Mouse (Mus musculus): ENCODE measurements around the gene Dapp1. TPM values are rescaled to one million over a fixed set of nuclear protein-coding genes. Genes with fewer than 3 reads are reported as not detected.
"Not testable (repeated sequence)": the region's sequence is repeated elsewhere in the genome, so short reads cannot be mapped to it uniquely, and the experiment has no call there.

Gene Dapp1
- total RNA-seq, 2 experiments from 2014 or later: 2.9 to 4.5 TPM

DNA sequence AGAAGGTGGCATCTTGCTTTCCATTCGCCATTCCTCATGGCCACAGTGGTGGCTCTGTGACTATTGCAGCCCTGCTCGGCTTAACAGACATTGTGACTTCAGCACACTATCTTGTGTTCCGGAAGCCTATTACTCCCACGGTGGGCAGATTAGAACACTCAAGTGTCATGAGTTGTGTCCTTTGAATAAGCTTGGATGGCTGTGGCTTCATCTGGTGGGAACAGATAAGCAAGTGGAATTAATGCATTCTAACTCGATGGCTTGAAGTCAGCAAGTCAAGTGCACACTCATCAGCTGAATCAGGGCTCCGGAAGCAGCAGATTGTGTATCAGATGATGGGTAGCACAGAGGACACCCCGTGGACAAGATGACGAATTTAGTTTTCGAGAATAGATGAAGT, 23.5 kb downstream of the Dapp1 start:
- no peak for DNase-seq (ENCODE audit: low spot score in 2 of 2)

DNA sequence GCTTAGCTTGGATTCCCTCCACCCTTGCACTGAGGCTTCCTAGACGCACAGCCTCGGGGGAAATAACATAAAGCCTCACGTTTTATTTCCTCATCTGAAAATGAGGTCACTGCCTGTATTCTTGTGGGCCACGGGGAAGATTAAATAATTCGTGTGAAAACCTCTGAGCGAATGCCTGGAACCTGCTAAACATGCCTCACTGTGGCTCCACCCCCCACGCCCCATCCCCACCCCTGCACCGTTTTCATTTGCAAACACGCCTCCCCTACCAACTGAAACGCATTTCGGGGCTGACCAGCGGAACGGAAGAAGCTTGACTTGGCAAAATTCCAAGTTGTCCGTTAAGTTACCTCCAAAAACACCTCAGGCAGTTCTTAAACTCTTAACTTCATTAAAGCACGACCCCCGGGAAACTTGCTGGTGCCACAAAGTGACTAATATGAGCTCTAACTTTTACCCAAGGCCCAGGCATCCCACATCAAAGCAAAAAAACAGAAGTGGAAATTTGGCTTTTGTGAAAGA, 25.7 kb downstream of the Dapp1 start:
- DNase-seq (ENCODE audit: low spot score in 2 of 2): no peak

DNA sequence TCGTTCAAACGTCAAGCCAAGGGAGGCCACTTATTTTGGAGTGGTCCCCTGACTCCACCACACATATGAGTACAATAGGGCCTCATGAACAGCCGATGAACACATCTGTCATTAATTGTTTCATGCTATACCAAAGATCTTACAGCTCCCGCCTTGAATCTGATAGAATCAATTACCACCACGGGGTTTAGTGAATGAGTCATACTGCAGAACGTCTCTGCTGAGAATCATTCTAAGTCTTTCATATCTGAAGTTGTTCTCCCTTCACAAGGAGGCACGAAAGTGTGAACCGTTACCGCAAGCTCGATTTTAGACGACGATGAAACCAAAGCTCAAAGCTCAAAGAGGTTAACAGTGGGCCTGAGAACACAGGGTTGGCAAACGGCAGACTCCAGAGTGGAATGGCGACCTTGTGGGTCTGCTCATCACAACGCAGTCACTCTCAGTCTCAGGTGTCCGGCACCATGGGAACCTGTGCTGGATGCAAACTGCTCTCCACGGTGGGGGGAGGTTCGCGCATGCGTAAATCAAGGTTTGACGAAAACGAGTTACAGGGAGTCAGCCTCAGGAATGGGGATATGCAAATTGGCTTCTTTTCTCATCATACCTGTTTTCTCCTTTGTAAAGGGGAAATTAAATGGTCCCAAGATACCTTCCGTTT, 27.0 kb downstream of the Dapp1 start:
- no peak for DNase-seq (ENCODE audit: low spot score in 2 of 2)

DNA sequence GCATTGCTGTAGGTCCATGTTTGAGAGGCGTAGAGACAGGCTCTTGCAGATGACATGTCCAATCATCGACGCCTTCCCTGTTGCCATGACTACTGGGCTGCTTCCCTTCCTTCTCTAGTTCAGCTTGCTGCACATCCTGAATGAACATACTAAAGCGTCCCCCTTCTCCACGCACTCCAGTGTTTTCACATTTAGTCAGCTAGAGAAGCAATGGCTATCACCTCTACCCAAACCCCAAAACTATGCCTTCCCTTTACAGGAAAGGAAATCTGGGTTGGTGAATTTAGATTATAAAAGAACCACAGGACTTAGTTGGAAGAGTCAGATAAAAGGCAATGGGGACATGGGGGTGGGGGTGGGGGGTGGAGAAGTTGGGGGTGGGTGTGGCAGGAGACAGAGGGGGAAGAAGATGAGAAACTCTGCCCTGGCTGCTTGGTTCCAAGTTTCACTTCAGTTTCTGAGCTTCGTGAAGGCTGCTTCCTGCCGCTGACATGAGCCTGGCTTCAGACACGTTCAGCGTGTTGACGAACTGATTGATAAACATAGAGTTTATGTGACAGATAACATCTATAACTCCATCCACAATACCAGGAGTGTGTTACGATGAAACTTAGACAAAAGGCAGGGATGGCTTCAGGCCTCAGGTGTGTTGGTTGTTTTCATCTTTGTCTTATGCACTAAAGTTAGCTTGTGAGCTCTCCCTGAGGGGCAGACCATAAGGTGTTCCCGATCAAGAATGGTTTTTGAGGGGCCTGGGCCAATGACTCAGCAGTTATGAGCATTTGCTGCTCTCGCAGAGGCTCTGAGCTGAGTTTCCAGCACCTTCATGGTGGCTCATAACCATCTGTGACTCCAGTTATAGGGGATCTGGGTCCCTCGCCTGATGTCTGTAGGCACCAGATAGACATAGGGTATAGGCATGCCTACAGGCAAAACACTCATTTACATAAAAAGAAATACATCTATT, 28.1 kb downstream of the Dapp1 start:
- DNase-seq (ENCODE audit: low spot score in 2 of 2): no peak

DNA sequence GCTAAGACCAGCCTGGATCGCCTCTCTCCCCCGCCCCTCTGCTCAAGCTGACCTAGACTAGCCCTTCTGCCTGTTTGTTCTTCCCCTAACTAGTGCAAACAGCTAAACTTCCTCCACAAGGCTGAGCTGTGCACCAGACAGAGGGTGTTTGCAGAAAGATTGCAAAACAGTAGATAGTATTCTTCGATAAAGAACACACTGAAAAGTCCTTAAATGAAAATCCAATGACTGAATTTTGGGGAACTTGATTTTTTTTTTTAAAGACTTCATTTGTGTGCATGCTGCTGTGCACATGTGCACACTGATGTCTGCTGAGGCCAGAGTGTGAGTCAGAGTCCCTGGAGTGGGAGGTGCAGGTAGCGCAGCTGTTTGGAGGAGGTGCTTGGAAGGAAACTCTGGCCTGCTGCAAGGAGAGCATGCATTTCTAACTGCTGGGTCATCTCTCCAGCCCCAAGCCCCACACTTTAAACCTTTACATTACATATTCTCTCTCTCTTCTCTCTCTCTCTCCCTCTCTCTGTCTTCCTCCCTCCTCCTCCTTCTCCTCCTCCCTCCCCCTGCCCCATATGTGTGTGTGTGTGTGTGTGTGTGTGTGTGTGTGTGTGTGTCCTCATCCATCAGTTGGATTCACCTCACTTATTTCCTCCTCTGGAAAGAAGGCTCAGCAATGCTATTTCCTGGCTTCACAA, 29.0 kb downstream of the Dapp1 start:
- peak in 1 of 2 experiments; percentile 36 for DNase-seq (ENCODE audit: low spot score in 2 of 2)

DNA sequence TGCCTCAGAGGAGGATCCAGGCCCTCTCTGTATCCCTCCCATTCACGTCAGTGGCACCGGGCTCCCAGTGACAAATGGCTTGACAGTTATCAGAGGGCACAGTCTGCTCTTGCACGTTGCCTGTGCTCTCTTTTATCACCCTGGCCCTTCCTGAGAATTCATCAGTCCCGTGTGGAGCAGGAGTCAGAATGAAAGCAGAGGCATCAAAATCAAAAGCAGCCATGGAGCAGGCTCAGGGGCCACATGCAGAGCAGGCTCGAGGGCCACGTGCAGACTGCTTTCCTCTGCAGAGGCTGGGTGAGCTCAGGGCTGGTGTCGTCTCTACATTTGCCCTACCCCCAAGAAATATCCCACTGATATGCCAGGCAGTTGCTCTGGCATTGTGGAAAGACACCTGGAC, 29.5 kb downstream of the Dapp1 start:
- peak in 1 of 2 experiments; percentile 11 for DNase-seq (ENCODE audit: low spot score in 2 of 2)

DNA sequence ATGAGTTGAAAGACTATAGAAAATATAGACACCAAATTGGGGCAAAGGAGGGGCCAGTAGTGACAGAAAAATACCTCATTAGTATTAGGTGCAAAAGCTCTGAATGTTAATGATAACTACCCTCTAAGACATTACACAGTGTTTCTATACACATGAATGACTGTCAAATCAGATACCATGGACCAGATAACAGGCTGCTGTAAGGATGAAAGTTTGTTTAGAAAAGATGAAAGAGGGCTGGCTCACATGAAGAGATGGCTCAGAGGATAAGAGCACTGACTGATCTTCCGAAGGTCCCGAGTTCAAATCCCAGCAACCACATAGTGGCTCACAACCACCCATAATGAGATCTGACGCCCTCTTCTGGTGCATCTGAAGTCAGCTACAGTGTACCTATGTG, 30.0 kb downstream of the Dapp1 start:
- DNase-seq (ENCODE audit: low spot score in 2 of 2): not testable (repeated sequence)

DNA sequence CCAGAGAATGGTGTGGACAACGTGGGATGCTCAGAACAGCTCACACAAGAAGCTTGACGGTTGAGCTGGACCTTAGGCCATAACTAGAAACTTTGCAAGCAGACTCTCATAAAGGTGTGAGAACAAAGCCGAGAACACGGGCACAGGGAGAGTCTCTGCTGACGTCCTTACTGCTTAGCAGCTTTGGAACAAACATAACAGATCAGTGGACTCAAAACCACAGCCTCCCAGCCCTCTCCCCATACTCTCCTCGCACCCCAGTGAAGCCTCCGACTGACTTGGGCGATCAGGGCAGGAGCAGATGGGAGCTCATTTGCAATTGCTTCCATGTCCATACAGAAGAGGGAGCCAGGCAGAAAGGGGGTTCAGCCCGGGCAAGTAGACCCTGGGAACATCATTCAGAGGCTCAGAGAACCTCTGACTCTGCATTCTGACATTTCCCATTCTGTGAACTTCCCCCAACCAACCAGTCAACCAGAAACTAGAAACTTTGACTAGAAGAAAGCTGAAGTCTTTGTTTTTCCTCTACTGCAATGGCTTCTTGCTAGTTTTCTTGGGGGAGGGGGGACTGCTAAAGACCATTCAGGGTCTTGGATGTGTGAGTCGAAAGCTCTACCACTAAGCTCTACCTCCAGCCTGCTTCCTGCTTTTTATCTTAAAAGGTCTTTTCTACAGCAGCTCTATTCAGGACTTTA, 31.0 kb downstream of the Dapp1 start:
- DNase-seq (ENCODE audit: low spot score in 2 of 2): no peak

DNA sequence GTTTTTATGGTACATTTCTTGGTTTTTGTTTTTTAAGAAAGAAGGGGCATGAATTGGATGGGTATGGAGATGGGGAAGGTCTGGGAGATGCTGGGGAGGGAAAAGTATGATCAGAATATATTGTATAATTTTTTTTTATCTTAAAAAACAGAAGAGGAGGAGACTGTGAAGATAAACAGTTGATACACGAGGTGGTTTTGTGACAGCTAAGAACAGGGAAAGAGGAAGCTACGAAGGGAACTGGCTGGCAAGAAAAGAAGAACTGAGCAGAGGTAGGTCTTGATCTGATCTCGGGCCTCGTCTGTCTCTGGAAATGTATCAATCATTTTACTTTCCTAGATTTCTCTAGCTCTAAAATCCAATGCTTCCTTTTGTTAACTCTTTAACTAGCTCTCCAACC, 33.8 kb downstream of the Dapp1 start:
- no peak for DNase-seq (ENCODE audit: low spot score in 2 of 2)

DNA sequence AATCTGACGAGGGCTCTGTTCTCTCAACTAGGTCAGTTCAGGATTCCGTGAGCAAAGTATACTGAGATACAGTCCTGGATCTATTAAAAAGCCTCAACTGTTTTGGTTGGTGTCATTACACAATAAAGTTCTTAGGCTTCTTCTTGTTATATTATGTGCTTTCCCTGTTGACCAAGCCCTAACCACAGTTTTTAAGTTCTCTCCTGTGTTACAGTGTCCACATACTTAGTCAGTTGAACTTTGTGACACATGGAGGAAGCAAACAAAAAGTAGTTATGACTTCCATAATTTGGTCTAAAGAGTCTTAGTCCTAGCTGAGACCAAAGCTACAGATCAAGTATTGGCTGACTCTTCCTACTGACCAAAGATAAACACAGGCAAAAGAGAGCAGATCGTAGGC, 34.5 kb downstream of the Dapp1 start:
- DNase-seq (ENCODE audit: low spot score in 2 of 2): no peak

DNA sequence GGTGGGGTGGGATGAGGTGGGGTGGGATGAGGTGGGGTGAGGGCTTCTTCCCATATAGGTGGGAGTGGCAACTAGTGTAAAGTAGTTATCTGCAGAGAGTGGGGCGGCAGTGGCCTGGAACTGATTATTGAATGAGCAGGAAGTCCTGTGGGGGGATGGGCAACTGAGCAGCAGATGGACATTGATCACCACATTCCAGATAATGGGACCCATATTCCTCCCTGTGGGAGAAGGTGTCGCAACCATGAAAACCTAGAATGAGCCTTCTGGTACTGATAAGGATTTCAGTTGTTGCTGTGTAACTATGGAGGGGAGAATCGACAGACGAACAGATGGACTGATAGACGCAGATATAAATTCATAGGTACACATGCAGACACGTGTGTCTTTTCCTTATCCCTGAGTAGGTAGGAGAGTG, 37.6 kb downstream of the Dapp1 start:
- no peak for DNase-seq (ENCODE audit: low spot score in 2 of 2)

DNA sequence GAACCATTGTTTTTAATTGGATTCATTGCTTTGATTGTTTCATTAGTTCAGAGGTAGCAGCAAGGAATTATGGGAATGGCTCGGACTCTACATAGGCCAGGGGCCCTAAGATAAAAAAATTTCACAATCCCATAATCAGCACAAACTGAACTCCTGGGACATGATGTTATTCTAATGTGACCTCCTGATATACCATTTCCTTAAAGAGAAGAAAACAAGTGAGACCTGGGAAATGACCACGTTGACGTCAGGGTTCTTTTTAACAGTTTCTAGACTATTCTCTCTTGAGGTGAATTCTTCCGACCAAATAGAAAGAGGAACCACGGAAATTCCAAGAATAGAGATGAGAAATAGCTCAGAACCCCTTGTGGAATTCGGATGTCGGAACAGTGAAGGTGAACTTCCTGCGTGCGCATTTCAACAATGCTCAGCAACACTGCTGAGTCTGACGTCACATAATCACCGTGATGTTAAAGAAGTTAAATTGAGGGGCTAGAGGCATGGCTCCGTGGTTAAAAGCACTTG, 39.2 kb downstream of the Dapp1 start:
- DNase-seq (ENCODE audit: low spot score in 2 of 2): no peak

DNA sequence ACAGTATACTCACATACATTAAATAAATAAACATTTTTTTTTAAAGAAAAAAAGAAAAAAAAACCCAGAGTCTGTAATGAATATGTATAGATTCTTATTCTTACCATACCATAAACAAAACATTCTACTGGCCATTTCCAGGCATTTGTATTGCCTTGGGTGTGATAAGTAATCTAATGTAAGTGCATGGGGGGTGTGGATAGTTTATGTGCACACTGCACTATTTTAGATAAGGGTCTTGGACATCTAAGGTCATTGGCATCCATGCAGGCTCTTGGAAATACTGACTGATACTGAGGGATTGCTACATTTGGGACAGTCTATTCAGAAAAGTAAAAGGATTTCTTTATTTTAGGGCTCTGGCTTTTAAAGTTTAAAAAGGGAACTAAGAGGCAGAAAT, 39.8 kb downstream of the Dapp1 start:
- no peak for DNase-seq (ENCODE audit: low spot score in 2 of 2)

DNA sequence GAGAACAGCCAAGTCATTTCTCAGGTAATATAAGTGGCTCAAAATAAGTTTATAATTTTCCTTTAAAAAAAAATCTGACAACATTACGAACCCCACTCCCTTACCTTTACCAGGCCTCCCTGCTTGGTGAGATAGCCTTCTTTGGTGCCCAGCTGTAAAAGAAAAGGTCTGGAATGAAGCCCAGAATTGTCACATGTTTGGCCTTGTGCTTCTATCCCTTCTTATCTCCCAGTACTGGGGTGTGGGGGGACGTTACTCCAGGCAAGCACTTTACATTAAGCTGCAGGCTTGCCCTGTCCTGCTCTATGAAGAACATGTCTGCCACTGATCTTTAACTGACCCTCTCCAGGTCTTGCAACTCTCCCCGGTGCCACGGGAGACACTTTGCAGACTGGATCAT, 40.6 kb downstream of the Dapp1 start:
- DNase-seq (ENCODE audit: low spot score in 2 of 2): peak in 1 of 2 experiments; percentile 43

DNA sequence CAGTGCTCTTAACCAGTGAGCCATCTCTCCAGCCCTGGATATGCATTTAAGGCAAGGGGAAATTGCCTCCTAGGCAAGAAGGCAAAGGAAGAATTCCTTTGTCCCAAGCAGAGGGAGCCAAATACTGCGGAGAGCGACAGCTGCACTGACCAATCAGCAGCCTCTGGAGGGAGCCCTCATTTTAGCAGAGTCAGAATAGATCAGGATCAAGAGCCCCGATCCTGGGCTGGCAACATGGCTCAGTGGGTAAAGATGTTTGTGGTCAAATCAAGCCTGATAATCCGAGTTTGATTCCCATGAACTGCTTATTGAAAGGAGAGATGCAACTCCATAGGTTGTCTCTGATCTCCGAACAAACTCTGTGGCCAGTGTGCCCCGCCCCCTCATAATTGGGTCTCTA, 42.7 kb downstream of the Dapp1 start:
- DNase-seq (ENCODE audit: low spot score in 2 of 2): peak; percentile 37 to 51

DNA sequence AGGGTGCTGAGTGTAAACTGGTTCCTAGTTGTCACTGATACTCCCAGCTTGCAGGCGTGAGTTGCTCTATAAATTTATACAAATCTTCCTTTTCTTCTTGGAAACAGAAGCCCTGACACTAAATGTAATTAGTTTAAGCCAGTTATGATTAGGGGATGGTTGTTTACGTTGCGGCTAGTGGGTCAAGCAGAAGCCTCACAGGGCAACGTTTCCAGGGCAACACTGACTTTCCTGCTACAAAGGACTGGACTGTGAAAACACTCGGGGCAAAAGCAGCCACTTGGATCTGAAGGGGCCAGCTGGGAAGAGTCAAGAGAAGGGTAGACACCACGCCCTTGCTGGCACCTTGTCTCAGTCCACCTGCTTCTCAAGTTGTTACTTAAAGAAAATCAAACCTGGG, 44.8 kb downstream of the Dapp1 start:
- DNase-seq (ENCODE audit: low spot score in 2 of 2): no peak

DNA sequence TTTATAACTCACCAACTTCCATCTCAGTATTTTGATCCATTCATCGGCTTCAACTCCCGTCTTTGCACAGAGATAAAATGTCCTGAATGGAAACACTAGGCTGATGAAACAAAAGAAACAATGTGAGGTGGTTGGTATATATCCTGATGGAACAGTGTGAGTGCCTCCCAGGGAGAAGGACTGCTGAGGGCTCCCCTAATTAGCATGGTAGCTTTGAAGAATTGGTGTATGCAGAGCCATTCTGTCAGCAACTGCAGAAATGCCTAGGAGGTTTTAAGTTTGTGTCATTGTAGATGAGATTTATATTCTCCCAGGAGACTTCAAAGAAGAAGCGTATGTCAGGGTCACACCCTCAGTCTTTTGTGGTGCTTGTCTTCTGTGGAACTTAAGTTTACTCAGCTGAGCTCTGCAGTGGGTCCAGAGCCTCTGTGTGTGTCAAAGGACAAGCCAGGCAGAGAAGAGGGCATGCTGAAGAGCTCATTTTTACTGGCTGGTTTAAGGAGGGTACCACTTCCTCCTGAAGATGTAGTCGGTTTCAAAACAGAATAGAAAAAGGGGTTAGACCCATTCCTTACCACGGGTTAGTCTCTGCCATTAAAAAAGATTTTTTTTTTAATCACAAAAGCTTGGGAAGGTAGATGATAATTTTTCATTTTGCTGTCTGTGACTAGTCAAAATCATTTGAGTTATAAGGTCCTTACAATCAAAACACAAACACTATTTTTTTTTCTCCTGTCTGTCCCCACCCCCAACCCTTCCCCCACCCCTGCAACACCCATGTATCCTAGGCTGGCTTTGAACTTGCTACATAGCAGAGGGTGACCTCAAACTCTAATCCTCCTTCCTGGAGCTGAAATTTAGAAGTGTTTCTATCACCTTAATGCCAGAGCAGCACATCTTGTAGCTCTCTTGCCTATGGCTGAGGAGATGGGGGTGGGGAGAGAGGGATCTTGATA, 45.5 kb downstream of the Dapp1 start:
- no peak for DNase-seq (ENCODE audit: low spot score in 2 of 2)

DNA sequence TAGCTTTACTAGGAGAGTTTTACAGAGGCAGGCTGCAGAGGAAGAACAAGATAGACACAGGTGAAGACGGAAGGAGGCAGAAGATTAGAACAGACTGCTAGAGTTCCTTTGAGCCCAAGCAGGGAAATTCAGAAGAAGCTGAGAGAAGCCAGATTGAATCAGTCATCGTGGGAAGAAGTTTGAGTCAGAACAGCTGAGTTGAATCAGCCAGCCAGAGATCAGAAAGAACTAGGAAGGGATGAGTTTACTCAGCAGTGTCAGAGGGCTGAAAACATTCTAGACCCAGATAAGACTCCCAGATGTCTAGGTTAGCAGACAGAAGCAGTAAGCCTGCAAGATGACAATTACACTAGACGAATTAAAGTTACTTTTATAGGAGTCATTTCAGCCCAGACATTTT, 47.4 kb downstream of the Dapp1 start:
- DNase-seq (ENCODE audit: low spot score in 2 of 2): no peak

DNA sequence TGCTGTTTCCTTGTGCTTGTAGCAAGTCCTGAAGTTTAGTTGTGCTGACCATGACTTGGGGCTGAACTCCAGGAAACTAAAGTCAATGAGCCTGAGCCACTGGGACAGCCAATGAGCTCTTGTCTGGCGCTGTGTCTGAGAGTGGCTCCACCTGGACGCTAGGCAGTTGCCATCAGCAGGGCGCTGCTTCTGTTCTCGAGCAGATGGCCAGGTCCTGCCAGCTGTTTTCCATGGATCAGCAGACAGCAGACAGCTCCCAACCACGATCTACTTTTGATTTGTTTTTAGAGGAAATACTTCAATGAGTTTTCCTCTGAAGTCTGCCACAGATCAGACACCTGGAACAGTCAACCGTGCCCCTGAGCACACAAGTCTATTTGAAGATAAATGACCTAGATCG, 48.6 kb downstream of the Dapp1 start:
- no peak for DNase-seq (ENCODE audit: low spot score in 2 of 2)

DNA sequence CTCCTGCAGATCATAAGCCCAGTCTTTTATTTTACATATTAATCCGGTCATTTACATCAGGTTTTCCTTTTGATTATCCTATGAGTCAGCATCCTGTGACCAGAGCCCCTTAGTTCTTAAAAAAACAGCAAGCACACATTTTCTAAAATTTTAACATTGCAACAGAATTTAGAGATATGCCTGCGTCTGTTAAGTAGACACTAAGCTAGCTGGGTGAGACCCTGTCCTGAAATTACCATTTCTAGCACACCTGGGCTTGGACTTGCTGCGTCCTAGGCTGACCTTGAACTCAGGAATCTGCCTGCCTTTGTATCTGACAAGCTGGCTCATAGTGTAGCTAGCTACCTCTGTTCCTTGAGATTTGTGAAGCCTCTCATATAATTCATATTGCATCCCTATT, 51.4 kb downstream of the Dapp1 start:
- DNase-seq (ENCODE audit: low spot score in 2 of 2): no peak
